Mouse (Mus musculus): ENCODE results near the gene Foxn3. TPM values are rescaled to one million over a fixed set of nuclear protein-coding genes. Genes with fewer than 3 reads are reported as not detected.

Foxn3 gene
- total RNA-seq, 4 experiments from 2014 or later = 65.0 to 85.5 (median 81.2) TPM

- DNase-seq = no peak
Observed at GRCm38 (mm10) chr12:99381317-99381716, 182.1 kb downstream of the Foxn3 start.

DNA sequence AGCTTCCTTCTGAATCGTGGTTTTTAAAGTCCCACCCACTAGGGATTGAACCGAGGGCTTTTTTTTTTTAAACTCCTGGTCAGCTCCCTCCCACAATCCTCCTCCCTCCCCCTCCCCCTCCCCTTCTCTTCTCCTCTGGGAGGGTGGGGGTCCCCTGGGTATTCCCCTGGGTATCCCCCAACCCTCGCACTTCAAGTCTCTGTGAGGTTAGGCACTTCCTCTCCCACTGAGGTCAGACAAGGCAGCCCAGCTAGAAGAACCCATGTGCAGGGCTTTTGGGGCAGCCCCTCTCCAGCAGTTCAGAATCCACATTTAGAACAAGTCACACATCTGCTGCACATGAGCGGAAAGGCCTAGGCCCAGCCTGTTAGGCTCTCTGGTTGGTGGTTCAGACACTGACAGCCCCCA is 182.5 kb downstream of the Foxn3 start:
- DNase-seq = no peak

DNA sequence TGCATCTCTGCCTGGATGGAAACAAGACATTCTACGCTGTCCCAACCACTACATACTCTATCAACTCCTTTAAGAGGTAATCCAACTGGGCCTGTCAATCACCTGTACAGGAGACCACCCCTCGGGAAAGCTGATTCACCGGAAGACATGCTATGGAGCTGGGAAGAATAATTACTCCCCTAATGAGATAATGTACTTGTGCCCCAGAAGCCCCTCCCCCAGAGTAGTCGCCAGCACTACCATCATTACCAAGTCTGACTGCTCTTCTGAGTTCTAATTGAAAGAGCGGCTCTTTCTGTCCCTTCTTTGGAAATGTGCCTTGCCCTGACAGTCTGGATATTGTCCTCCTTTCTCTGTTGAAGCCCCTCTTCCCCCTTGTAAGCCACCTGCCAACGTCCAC is 183.3 kb downstream of the Foxn3 start:
- DNase-seq = no peak

- DNase-seq = no peak
Observed at GRCm38 (mm10) chr12:99378284-99378683, 185.1 kb downstream of the Foxn3 start.

DNA sequence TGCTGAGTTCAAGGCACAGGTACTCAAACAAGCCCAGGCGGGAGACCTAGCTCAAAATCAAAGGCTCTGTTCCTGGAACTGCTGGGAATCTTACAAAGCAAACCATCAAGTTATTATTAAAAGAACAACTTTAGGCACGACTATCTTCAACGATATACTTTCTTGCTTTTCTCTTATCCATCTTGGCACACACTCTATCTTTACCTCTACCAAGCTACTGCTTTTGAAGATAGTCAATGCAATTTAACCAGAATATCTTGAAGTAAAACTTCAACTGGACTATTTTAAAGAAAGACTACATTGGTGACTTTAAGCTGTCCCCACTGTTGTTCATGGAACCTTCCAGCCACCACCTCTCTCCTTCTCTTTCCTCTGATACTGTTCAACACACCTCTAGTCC is 185.7 kb downstream of the Foxn3 start:
- no peak for DNase-seq

DNA sequence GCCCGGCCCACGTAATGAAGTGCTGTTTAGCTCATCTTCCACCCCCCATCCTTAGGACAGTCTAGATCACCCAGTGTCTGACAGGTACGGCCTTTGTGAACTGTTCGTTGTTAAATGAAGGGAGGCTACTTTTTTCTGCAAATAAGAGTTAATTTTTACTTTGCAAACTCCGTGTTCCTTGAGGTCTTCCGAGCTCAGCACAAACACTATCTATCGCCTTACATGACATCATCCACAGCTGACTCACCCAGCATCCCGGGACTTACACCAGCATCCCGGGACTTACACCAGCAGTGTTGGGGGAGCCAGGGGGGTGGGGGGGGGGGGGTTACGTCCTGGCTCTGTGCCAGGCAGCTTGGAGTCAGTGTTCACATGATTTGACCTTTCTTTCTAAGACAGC is 186.3 kb downstream of the Foxn3 start:
- DNase-seq = no peak

- no peak for DNase-seq
Observed at GRCm38 (mm10) chr12:99375878-99376454, 187.4 kb downstream of the Foxn3 start.

DNA sequence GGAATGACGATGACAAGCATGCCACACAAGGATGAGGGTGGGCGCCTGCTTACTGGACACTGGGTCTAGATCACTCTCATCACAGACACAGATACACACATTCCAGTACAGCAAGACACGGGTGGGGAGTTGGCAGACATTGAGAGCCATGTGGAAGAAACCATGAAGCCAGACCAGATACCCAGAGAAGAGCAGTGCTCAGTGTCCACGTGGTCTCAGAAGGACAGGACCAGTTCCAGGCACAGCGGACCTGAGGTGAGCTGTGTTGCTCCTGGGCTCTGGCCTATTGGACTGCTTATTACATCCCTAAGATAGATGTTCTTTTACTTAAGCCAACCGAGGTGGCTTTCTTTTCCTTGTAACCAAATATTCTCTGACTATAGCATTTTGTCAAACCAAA is 188.0 kb downstream of the Foxn3 start:
- no peak for DNase-seq

- DNase-seq = peak; percentile 62
Observed at GRCm38 (mm10) chr12:99374099-99374600, 189.2 kb downstream of the Foxn3 start.

DNA sequence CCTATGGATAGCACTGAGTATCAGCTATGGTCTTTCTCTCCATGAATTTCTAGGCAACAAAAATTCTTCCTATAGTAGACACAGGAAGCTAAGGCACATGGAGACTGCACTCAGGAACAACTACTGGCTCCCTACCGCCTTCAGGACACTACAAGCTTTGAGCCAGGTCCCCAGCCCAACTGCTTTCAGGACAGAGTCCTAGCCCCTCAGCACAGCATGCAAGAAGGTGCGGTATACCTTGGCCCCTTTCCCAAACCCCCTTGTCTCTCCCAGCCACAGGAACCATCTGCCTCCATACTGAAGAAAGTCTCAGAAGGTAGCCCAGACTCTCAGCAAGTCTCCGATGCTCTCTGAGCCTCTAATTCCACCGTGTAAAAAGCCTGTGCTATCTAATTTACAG is 189.8 kb downstream of the Foxn3 start:
- no peak for DNase-seq

DNA sequence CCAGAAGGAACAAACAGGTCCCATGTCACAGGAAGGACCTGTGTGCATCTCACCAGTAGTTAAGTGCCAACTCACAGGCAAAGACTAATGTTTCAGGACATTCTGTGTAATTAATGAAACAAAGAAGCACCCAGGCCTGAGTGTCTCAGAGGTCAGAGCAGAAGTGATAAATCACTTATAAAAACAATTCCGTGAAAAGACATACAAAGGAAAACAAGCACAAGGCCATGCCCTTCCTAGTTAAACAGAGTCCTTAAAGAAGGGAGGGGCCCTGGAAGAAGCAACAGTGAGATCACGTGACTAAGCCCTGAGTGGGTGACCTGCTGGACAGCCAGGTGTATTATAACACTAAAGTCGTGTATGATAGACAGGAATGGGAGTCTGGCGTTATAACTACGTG is 191.9 kb downstream of the Foxn3 start:
- no peak for DNase-seq

GRCm38 (mm10) chr12:99368251-99368650 is 195.1 kb downstream of the Foxn3 start:
- DNase-seq = no peak

DNA sequence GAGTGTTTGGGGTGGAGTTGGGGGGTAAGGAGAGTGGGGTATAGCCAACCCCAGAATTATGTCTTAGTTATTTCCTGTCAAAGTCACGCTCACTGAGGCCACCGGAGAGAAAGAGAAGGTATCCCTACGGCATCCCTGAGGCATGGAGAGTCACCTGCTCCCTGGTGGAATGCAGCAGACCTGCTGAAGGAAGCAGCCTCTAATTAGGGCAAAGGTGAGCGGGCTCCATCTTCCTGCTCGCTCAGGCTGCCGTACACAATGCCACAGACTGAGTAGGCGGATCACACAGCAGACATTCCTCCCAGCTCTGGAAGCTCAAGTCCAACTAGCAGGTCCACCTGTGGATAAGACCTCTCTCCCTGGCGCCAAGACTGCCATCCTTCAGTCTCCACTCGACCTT is 197.4 kb downstream of the Foxn3 start:
- no peak for DNase-seq

- DNase-seq = no peak
Observed at GRCm38 (mm10) chr12:99364201-99364600, 199.2 kb downstream of the Foxn3 start.

DNA sequence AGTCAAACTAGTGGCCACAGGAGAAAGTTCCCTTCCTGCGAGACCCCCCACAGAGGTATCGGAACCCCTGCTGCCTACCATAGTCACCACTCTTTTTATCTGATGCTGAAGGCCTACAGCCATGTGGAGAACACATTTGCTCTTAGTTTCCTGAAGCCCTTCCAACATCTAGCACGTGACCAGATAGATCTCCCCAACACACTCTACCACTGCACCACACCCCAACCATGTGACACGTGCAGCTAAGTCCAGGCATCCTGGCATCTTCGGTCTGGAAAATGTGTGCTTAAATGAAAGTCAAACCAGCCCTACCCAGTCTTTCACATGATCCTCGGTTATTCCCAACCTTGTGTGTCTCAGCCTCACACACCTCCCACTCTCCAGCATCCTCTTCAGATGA is 200.4 kb downstream of the Foxn3 start:
- DNase-seq = no peak

GRCm38 (mm10) chr12:99361752-99362132 is 201.6 kb downstream of the Foxn3 start:
- DNase-seq = no peak

- no peak for DNase-seq
Observed at GRCm38 (mm10) chr12:99360958-99361751, 202.2 kb downstream of the Foxn3 start.

DNA sequence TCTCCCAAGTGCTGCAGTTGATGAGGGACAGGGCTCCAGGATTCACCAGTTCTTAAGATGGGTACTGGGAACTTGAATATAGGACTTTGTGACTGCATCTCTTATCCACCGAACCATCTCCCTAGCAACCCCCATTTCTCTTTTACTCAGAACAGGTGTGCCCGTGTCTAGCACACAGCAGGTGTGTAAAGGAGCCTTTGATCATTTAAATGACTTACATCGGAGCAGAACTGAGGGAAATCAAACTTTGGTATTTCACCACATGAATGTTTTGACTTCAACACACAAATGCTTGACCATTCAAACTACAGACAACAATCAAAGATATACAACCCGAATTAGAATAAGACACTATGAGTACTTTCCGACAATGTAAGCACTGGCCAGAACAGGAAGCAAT is 204.7 kb downstream of the Foxn3 start:
- no peak for DNase-seq

GRCm38 (mm10) chr12:99356660-99357059 is 206.7 kb downstream of the Foxn3 start:
- DNase-seq = no peak

DNA sequence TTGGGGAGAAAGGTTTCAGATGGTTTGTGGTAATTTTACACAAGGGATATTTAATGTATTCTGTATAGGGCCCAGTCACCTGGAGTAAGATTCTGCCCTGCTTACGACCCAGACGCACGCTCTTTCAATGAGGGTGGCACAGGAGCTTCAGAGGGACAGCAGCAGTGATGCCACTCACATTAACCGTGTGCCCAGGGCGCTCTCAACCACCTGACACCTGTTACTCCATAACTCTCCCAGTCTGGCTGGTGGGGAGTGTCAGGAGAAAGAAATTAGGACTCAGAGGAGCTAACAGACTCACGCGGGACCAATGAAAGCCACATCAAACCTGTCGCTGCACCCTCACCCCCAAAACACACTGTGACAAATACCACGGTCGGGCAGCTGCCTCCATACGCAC is 209.7 kb downstream of the Foxn3 start:
- DNase-seq = no peak

- no peak for DNase-seq
Observed at GRCm38 (mm10) chr12:99352583-99352982, 210.8 kb downstream of the Foxn3 start.

- peak; percentile 55 for DNase-seq
Observed at GRCm38 (mm10) chr12:99352136-99352535, 211.2 kb downstream of the Foxn3 start.

- peak; percentile 49 for DNase-seq
Observed at GRCm38 (mm10) chr12:99351731-99352130, 211.7 kb downstream of the Foxn3 start.

- no peak for DNase-seq
Observed at GRCm38 (mm10) chr12:99349650-99349997, 213.8 kb downstream of the Foxn3 start.
